ENCODE assay signal across 19 mouse cellular contexts in the genomic region with DNA sequence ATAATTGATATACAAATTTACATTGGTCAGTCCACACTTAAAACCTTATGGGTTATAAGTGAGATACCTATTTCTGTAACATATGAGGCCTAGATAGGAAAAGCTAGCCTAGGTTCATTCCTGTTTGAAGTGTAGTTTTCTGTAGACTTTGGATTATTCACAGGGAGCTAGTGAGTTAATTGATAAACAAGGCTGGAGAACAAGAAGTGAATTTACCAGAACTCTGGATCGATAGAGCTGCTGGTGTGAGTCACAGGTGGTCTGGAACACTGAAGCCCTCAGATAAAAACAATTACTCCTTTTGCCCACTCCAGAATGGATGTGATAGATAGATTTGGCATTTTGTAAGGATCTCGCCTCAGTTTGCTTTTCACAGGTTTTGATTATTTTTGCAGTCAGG.
DNase-seq lines count a peak whose midpoint lies in the region; ATAC-seq and TF ChIP-seq lines count a peak whose summit lies in the region.
"Had no signal": no experiment of that assay in that cellular context is flagged by ENCODE, and none has a peak within 500 bp of the region (broad histone marks: within the 10 kb centered on the region; RNA-seq: fewer than 3 reads in every experiment).

No protein-coding gene starts in this region.

- H3K27ac ChIP-seq in liver, adult 2 months (replicated peaks; ENCODE audit: insufficient read depth, low read depth, low read length) = no peak overlapping the region
- H3K27ac ChIP-seq in liver, embryonic 11.5 days (ENCODE audit: low read depth, low read length) = no peak overlapping the region
- peak overlapping the region; percentile 51; the same call in 1 of the 2 replicates for H3K27ac ChIP-seq in liver, postnatal 0 days (ENCODE audit: low read depth)

- WGBS in liver, adult 2 months = 25% methylated on average over 2 of the region's 2 CpGs
- 69% methylated on average over 2 of the region's 2 CpGs for WGBS in liver, embryonic 11.5 days
- 59% methylated on average over 2 of the region's 2 CpGs for WGBS in liver, postnatal 0 days (ENCODE audit: insufficient replicate concordance)

- no peak for ATAC-seq in liver, embryonic 11.5 days (replicated peaks; ENCODE audit: low FRiP score)
- ATAC-seq in liver, postnatal 0 days = peak; percentile 87
- ATAC-seq: activated CD4-positive, CD25-positive, alpha-beta regulatory T cell, adult 4 months; CD4-positive, CD25-positive, alpha-beta regulatory T cell, adult 4 months; Patski had no signal

- H3K4me1 ChIP-seq in liver, adult 2 months (ENCODE audit: control insufficient read depth, insufficient read depth, low read length) = peaks cover 2% of the 10 kb centered on the region; the same call in 1 of the 2 replicates
- no peaks in the 10 kb centered on the region for H3K4me1 ChIP-seq in liver, embryonic 11.5 days (replicated peaks; ENCODE audit: control insufficient read depth, insufficient read depth, low read length)
- H3K4me1 ChIP-seq in liver, postnatal 0 days (ENCODE audit: insufficient read depth) = no peaks in the 10 kb centered on the region

- H3K36me3 ChIP-seq in liver, adult 2 months (ENCODE audit: control insufficient read depth, insufficient read depth, low read length) = no peaks in the 10 kb centered on the region
- peaks cover 2% of the 10 kb centered on the region; the same call in 1 of the 2 replicates for H3K36me3 ChIP-seq in liver, embryonic 11.5 days (ENCODE audit: control insufficient read depth, insufficient read depth, low read length)
- peaks cover 3% of the 10 kb centered on the region; the same call in 1 of the 2 replicates for H3K36me3 ChIP-seq in liver, postnatal 0 days (replicated peaks; ENCODE audit: insufficient read depth, low read length)
- H3K36me3 ChIP-seq: G1E had no signal

- TF ChIP-seq POLR2A in liver, adult 2 months (IDR thresholded peaks at IDR 0.05; ENCODE audit: extremely low read depth, insufficient read depth, low read length) = no peak

- H3K4me3 ChIP-seq in liver, adult 2 months (ENCODE audit: insufficient read depth, low read depth, low read length) = no peak overlapping the region
- no peak overlapping the region for H3K4me3 ChIP-seq in liver, embryonic 11.5 days (ENCODE audit: low read depth, low read length)
- no peak overlapping the region for H3K4me3 ChIP-seq in liver, postnatal 0 days (ENCODE audit: low read depth, low read length)

- no peaks in the 10 kb centered on the region for H3K79me2 ChIP-seq in liver, adult 2 months (ENCODE audit: control insufficient read depth, insufficient read depth, low read length)

- no peak for TF ChIP-seq CTCF in liver, adult 2 months (IDR thresholded peaks at IDR 0.05; ENCODE audit: low read depth, low read length)
- no peak for TF ChIP-seq CTCF in liver, postnatal 0 days (IDR thresholded peaks at IDR 0.05; ENCODE audit: low read depth)

- H3K9me3 ChIP-seq in liver, embryonic 11.5 days (ENCODE audit: control insufficient read depth, low read length) = no peaks in the 10 kb centered on the region
- H3K9me3 ChIP-seq in liver, postnatal 0 days (ENCODE audit: low read length) = no peaks in the 10 kb centered on the region

- no peaks in the 10 kb centered on the region for H3K27me3 ChIP-seq in liver, adult 2 months (ENCODE audit: control insufficient read depth, insufficient read depth, low read length)
- H3K27me3 ChIP-seq in liver, embryonic 11.5 days (replicated peaks; ENCODE audit: control insufficient read depth, insufficient read depth, low read length) = no peaks in the 10 kb centered on the region
- H3K27me3 ChIP-seq in liver, postnatal 0 days (ENCODE audit: insufficient read depth, low read length) = no peaks in the 10 kb centered on the region
- H3K27me3 ChIP-seq: CH12.LX had no signal

- H3K4me2 ChIP-seq in liver, embryonic 11.5 days = no peak overlapping the region
- H3K4me2 ChIP-seq in liver, postnatal 0 days (ENCODE audit: low read depth, low read length) = peak overlapping the region; percentile 22; the same call in 1 of the 2 replicates

- peak; percentile 26 for DNase-seq in liver, adult 2 months (ENCODE audit: extremely low read depth, low read depth, low spot score)
- no peak for DNase-seq in liver, embryonic 11.5 days (ENCODE audit: low spot score)
- DNase-seq in liver, postnatal 0 days = no peak
- DNase-seq in liver = no peak
- DNase-seq: adrenal gland, adult 2 months; adrenal gland, adult 8-10 months; adrenal gland, postnatal 10 days; adrenal gland, postnatal 14 days; adrenal gland, postnatal 25 days; adrenal gland, postnatal 36 days; B cell, adult 2 months; cerebellum, adult 11 months; cerebellum, adult 11-12 months; cerebellum, adult 18-20 months had no signal

- TF ChIP-seq EP300 in liver, postnatal 0 days (IDR thresholded peaks at IDR 0.05; ENCODE audit: low read depth) = peak; percentile 66

- no peak overlapping the region for H3K9ac ChIP-seq in liver, adult 2 months (ENCODE audit: low read depth, low read length)
- H3K9ac ChIP-seq in liver, embryonic 11.5 days (ENCODE audit: low read depth, low read length) = no peak overlapping the region
- H3K9ac ChIP-seq in liver, postnatal 0 days (replicated peaks) = no peak overlapping the region
